Mouse (Mus musculus): ENCODE results near the gene Smim5. TPM values are rescaled to one million over a fixed set of nuclear protein-coding genes. Genes with fewer than 3 reads are reported as not detected.
A peak's percentile ranks its signal among the peaks of the same experiment; 100 is the strongest.

Smim5 gene
- total RNA-seq, 2 experiments from 2014 or later, result 28.7 to 29.9 TPM

DNA sequence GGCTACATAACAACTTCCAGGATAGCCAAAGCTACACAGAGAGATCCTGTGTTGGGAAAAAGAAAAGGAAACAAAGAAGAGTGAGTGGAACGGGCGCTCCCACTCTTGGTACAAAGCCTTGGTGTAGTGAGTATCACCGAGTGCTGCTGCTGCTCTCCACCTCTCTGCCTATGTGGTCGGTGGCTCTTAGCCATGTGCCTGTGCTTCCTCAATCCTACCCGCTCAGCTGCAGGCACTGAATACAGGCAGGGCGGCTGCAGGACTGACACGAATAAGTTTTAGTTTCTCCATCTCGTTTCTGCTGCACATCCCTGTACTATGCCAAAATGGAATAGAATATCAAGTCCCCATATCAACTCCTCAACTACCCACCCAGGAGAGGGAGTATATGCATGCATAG, 29.3 kb downstream of the Smim5 start:
- DNase-seq, result no peak

- no peak for DNase-seq
Observed at GRCm38 (mm10) chr11:115929818-115930217, 30.1 kb downstream of the Smim5 start.

DNA sequence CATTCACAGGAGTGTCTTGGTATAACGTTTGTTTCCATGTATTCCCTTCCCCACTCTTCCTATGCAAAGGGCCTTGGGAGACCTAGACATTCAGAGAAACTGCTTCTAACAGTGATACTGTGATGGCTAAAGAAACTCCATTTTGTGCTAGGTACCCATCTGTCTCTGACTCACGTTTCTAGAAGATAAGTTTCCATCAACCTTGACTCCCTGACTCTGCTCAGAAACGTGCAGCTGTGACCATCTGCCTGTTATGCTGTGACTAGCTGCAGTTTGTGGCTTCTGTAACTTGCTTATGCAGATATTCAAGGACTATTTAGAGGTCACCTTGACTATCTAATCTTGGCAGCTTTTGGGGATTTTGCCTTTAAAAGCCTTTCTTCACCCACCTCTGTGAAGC, 31.5 kb downstream of the Smim5 start:
- DNase-seq, result no peak

GRCm38 (mm10) chr11:115933108-115933746, 33.5 kb downstream of the Smim5 start, which contains the start of the genes Sap30bp and Recql5:
Gene Sap30bp (plus strand): TSS chr11:115933282.
Gene Recql5 (minus strand): TSS chr11:115933477.
- DNase-seq, result peak; percentile 98

DNA sequence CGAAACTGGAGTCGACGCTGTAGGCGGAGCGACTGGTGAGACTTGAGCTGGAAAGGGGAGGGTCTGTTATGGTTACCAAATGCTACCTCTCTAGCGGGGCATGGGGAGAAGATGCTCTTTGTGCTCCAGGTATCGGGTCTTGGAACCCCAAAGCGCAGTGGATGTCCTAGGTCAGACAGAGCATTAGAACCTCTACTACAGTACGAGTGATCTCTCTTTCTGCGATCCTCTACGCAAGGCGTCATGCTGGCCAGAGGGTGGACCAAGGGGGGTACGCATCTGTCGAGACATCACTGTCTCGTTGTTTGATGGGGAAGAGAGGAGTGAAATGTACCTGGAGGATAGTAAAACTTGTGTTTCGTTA, 34.0 kb downstream of the Smim5 start:
- DNase-seq, result no peak

DNA sequence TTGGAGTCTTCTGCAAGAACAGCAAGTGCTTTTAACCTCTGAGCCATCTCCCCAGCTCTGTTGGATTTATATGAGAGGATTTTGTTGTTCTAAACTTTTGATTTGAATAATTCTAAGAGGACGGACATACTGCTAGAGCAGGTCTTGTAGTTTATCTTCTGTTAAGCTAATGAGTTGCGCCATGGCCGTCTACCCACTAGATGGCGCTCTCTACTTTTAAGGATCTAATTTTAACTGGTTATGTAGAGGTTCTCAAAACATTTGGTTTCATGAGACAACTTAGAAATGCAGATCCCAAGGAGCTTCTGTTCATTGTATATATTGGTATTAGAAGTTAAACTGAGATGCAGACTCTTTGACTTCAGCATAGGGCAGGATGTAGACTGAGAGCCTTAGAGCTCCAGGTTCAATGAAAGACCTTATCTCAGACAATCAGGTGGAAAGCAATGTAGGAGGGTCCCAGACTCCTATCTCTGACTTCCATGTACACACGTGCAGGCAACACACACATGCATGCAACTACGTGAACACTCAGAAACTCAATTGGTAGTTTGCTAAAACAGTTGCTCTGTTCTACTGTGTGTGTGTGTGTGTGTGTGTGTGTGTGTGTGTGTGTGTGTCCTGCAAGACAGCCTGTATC, 40.0 kb downstream of the Smim5 start:
- peak; percentile 77 for DNase-seq

DNA sequence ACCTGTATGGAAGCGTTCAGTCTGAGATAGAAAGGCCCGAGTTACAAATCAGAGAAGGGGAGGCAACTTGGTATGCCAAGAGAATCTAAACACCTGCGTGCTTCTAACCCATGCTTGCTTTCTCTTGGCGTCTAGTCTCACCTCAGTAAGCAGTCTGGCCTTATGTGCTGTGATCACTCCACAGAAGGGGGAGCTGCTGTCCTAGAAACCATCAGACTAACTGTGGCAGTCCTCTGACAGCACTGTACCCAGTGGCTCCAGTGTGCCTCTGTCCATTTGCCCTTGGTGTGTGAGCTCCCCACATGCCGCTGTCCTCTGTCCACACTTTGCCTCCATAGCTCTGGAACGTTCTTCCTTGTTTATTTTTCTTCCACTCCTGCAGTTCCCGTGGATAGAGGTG, 42.2 kb downstream of the Smim5 start:
- no peak for DNase-seq

DNA sequence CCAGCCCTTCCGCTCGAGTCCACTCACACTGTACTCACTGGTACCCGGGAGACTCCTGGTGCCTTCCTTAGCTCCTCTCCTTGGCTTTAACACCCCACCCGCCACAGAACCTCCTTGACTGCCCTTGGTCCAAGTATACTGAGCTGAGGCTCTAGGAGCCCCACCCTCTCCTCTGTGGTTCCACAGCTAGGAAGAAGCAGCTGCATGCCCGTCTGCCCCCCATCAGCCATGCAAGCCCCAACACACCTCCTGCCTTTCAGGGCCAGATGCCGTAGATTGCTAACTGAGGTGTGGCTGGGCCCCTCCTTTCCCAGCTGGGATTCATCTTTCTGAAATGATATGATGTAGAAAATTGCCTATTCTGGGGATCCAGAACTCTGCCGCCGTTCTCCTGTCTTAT, 45.5 kb downstream of the Smim5 start:
- DNase-seq, result no peak

- peak; percentile 43 for DNase-seq
Observed at GRCm38 (mm10) chr11:115946221-115946828, 46.6 kb downstream of the Smim5 start.

DNA sequence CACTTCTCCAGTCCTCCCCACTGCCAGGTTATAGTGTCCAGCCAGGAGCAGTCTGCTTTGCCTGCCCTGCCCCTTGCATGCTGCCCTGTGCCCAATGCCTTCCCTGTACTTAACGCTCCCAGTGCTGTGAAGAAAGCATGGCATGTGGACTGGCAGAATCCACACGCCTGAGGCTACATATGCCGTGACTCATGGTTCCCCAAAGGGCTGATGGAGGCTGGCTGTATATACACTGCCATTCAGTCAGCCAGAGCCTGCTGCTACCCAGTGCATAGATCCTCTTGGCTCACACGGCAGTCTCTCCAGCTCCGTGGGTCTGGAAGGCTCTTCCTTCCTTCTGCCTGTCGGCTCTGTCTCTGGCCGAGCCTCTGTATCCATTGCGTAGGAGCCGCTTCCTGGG, 48.5 kb downstream of the Smim5 start:
- DNase-seq, result no peak

DNA sequence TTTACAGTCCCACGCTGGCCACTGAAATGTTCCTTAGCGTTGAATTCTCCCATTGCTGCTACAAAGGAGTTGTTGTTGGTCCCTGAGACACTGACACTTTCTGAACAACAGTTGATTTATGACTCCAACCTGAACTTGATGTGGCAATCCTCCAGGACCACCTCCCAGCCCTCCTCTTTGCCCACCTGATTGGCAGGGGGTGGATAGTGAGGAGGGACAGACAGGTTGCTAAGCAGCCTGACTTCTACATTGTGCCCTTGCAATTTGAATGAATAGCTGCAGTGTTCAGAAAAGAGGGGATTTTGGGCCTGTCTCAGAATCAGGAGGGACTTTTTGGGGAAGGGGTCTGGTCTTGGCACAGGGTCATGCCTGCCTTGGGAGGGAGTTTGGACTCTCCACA, 51.0 kb downstream of the Smim5 start:
- DNase-seq, result no peak

- DNase-seq, result no peak
Observed at GRCm38 (mm10) chr11:115954712-115955111, 54.9 kb downstream of the Smim5 start.

DNA sequence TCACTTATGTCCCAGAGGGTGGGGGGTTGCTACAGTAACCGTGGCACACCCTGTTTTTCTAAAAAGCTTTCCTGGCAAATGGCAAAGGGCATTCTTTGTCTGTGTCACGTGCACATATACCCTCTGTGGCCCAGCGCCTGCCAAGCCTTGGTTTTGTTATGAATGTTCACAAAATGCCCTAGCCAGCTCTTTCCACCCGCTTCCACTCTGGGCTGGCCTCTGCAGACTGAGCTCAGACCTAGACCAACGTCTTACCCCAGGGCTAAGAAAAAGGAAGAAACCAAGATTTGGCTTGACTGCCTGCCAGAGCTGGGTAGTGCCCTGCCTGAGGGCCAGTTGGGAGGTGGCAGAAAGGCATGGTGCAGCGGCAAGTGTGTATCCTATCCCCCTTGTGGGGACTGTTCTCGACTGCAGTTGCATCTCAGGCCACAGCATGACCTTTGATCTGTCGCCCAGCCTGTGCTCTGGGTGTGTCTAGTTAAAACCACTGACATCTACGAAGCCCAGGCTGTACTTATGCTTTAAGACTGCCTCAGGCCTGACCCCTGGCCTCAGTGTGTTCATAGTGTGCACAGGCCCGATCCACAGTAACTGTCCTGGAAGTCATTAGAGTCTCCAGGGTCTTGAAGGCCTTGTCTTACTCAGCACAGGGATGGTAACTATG, 55.6 kb downstream of the Smim5 start:
- DNase-seq, result no peak

Other genes with a start within 250 kb of the Smim5 start
- 100 to 1,000 TPM; 119 to 134 TPM for gene Grb2, start 191.4 kb upstream of the Smim5 start, total RNA-seq (2021)
- 100 to 1,000 TPM; 103 to 108 TPM for gene Tmem94, start 134.5 kb upstream of the Smim5 start, total RNA-seq (2021)
- gene Caskin2, start 86.3 kb upstream of the Smim5 start, total RNA-seq (2021), result 10 to 100 TPM; 51.7 to 58.8 TPM
- 10 to 100 TPM; 13.0 to 14.2 TPM for gene Tsen54, start 85.2 kb upstream of the Smim5 start, total RNA-seq (2021)
- 10 to 100 TPM; 20.0 to 21.2 TPM for gene Llgl2, start 75.9 kb upstream of the Smim5 start, total RNA-seq (2021)
- gene Myo15b, start 41.6 kb upstream of the Smim5 start, total RNA-seq (2021), result under 1 TPM; 0.16 to 0.19 TPM
- gene Smim6, start 12.1 kb downstream of the Smim5 start, total RNA-seq (2021), result under 1 TPM in 1 of 2 experiments, not detected in 1; 0.27 TPM
- gene Sap30bp, start 33.3 kb downstream of the Smim5 start, total RNA-seq (2021), result 10 to 100 TPM; 25.7 to 29.0 TPM
- 1 to 10 TPM; 8.0 to 10.0 TPM for gene Recql5, start 33.5 kb downstream of the Smim5 start, total RNA-seq (2021)
- gene Itgb4, start 74.7 kb downstream of the Smim5 start, total RNA-seq (2021), result 1 to 10 TPM; 5.0 to 5.4 TPM
- 10 to 100 TPM; 52.9 to 54.3 TPM for gene Galk1, start 112.8 kb downstream of the Smim5 start, total RNA-seq (2021)
- gene H3f3b, start 128.0 kb downstream of the Smim5 start, total RNA-seq (2021), result 100 to 1,000 TPM; 466 to 502 TPM
- gene Unk, start 130.4 kb downstream of the Smim5 start, total RNA-seq (2021), result 10 to 100 TPM; 22.3 to 25.0 TPM
- under 1 TPM; 0.88 to 0.95 TPM for gene Unc13d, start 178.0 kb downstream of the Smim5 start, total RNA-seq (2021)
- gene Wbp2, start 187.0 kb downstream of the Smim5 start, total RNA-seq (2021), result 100 to 1,000 TPM; 107 TPM
- 10 to 100 TPM; 47.1 to 50.9 TPM for gene Trim47, start 227.2 kb downstream of the Smim5 start, total RNA-seq (2021)
- 1 to 10 TPM; 4.3 to 4.8 TPM for gene Trim65, start 231.2 kb downstream of the Smim5 start, total RNA-seq (2021)
- 10 to 100 TPM; 52.5 to 55.3 TPM for gene Mrpl38, start 238.9 kb downstream of the Smim5 start, total RNA-seq (2021)